Mouse (Mus musculus) midbrain, embryonic 10.5 days (tissue): ENCODE results near the gene Actb. TPM values are rescaled to one million over a fixed set of nuclear protein-coding genes. Genes with fewer than 3 reads are reported as not detected.
A peak's percentile ranks its signal among the peaks of the same experiment; 100 is the strongest.
"Not testable (repeated sequence)": the region's sequence is repeated elsewhere in the genome, so short reads cannot be mapped to it uniquely, and the experiment has no call there.

Experiments
- DNase-seq: peaks from one replicate; pipeline ENCODE4 v3.0.0-alpha.2; 2017; ENCODE audit warnings: low spot score
- H3K27ac ChIP-seq: fragments of 300-500 bp; sonication (generic); replicated peaks from 2 replicates; pipeline ENCODE4 v1.5.1; 2016; ENCODE audit warnings: mild to moderate bottlenecking
- H3K27me3 ChIP-seq: fragments of 300-500 bp; sonication (generic); 2 replicates; pipeline ENCODE4 v1.6.1; 2016; ENCODE audit warnings: low read depth, mild to moderate bottlenecking; ENCODE audit not compliant: poor library complexity, severe bottlenecking
- H3K36me3 ChIP-seq: fragments of 300-500 bp; sonication (generic); 2 replicates; pipeline ENCODE4 v1.6.1; 2016; ENCODE audit warnings: mild to moderate bottlenecking, moderate library complexity
- H3K4me1 ChIP-seq: fragments of 300-500 bp; sonication (generic); 2 replicates; pipeline ENCODE4 v1.6.1; 2016
- H3K4me3 ChIP-seq: fragments of 300-500 bp; sonication (generic); 2 replicates; pipeline ENCODE4 v1.5.1; 2016; ENCODE audit warnings: mild to moderate bottlenecking, moderate library complexity
- H3K9me3 ChIP-seq: fragments of 300-500 bp; sonication (generic); replicated peaks from 2 replicates; pipeline ENCODE4 v1.6.1; 2016; ENCODE audit warnings: mild to moderate bottlenecking
- WGBS: fragments of 180-500 bp; shearing (Covaris S2); methylation state at CpG from one replicate; pipeline ENCODE4 v1.1.7; 2016; 5-methylcytosine and 5-hydroxymethylcytosine counted together
- polyA plus RNA-seq: library from polyadenylated mRNA; unstranded; fragments of >200 nt; fragmentation: Nextera tagmentation; extraction: Ambion mirVana; gene quantifications from 2 replicates; pipeline ENCODE4 v1.2.1, GENCODE M21; 2016

Gene Actb
- polyA plus RNA-seq, 1 experiment from 2014 or later: 12,690 TPM

DNA sequence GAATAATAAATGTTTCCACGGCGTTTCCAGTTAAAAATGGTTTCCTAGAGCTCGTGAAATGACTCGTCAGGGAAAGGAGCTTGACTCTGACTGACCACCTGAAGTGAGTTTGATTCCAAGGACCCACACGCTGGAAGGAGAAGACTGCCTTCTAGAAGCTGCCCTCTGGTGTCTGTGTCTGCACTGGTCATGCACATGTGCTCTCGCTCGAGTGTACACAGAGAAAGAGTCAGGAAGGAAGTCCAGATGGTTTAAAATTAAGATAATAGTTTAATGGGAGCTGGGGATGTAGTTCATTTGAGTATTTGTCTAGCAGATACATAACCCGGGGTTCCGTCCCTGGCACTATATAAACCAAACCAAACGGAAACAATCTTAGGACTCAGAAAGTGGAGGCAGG is 10.4 kb downstream of the Actb start:
- Histone ChIP-seq H3K4me3 (peak overlapping the region; percentile 86; the same call in 1 of the 2 replicates), H3K4me1 (peaks cover 29% of the 10 kb centered on the region), H3K27ac (no peak overlapping the region), H3K27me3 (no peaks in the 10 kb centered on the region), H3K9me3 (no peaks in the 10 kb centered on the region), H3K36me3 (peaks cover 37% of the 10 kb centered on the region)
- WGBS: 88% methylated on average over 10 of the region's 10 CpGs
- DNase-seq: no peak

DNA sequence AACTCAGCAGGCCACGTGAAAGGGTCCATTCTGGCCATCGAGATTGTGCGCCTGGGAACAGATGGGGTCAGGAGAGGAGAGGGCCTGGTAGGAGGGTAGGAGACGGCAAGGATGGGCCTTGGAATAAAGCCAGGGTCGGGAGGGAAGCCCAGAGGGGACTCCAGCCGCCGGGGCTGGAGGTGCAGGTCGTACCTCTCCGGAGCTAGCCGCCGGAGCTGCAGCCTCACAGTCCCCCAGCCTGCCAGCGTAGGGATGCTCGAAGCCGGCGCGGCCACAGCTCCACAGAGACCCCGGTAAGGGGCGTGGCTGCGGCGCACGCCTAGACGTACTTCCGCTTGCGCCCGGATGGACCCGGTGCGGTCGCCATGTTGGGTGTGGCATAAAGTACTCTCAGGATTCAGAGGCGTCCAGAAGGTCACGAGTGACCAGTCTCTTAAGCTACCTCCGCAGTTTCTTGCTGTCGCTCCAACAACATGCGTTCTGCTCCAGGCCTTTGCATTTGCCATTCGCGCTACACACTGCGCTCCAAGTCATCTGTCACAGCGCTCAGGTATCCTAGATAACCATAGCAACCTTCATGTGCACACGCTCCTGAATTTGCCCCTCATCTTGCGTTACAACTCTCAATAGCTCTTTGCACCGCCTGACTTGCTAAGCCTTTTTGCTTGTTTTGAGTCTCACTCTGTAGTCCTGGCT is 11.5 kb downstream of the Actb start, which contains the start of gene Fbxl18:
Fbxl18 (minus strand) TSS at position 504 of the 696 bp plus-strand sequence.
- peaks cover 29% of the 10 kb centered on the region for H3K4me1 ChIP-seq
- H3K36me3 ChIP-seq: peaks cover 29% of the 10 kb centered on the region
- H3K27ac ChIP-seq: peak within 1 kb of the TSS; percentile 92
- H3K27me3 ChIP-seq: no peaks in the 10 kb centered on the region
- WGBS: under 1% methylated on average over 40 of the region's 40 CpGs
- H3K9me3 ChIP-seq: no peaks in the 10 kb centered on the region
- H3K4me3 ChIP-seq: peak within 1 kb of the TSS; percentile 86
- peak; percentile 93 for DNase-seq

GRCm38 (mm10) chr5:142891396-142891795 is 15.2 kb downstream of the Actb start:
- no peak for DNase-seq
- no peaks in the 10 kb centered on the region for H3K9me3 ChIP-seq
- H3K27ac ChIP-seq: no peak overlapping the region
- peaks cover 23% of the 10 kb centered on the region for H3K36me3 ChIP-seq
- H3K4me1 ChIP-seq: peaks cover 29% of the 10 kb centered on the region
- WGBS: 87% methylated on average over 6 of the region's 6 CpGs
- H3K27me3 ChIP-seq: no peaks in the 10 kb centered on the region
- no peak overlapping the region for H3K4me3 ChIP-seq

GRCm38 (mm10) chr5:142887533-142887932 is 19.0 kb downstream of the Actb start:
- not testable (repeated sequence) for H3K4me3 ChIP-seq, H3K27ac ChIP-seq, H3K9me3 ChIP-seq, H3K4me1 ChIP-seq, H3K27me3 ChIP-seq, DNase-seq
- WGBS: 91% methylated on average over 3 of the region's 3 CpGs
- peaks cover 62% of the 10 kb centered on the region for H3K36me3 ChIP-seq

DNA sequence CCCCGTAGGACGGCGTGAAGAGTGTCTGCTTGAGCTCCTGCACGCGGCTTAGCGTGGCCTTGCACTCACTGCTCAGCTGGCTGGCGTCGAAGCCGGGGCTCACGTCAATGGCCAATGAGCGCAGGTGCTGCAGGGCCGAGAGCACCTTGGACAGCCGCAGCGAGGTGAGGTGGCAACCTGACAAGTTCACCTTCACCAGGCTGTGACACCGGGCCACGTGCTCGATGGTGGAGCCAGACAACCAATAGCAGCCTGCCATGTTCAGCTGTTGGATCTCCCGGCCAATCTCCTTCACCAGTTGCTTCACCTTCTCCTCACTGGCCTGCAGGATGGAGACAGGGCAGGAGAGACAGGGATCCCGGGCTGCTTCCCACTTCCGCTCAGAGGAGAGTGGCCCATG is 19.8 kb downstream of the Actb start:
- Histone ChIP-seq H3K9me3 (no peaks in the 10 kb centered on the region), H3K36me3 (peaks cover 69% of the 10 kb centered on the region), H3K4me3 (no peak overlapping the region), H3K27me3 (no peaks in the 10 kb centered on the region), H3K27ac (no peak overlapping the region), H3K4me1 (peaks cover 4% of the 10 kb centered on the region)
- WGBS: 94% methylated on average over 20 of the region's 20 CpGs
- DNase-seq: no peak

DNA sequence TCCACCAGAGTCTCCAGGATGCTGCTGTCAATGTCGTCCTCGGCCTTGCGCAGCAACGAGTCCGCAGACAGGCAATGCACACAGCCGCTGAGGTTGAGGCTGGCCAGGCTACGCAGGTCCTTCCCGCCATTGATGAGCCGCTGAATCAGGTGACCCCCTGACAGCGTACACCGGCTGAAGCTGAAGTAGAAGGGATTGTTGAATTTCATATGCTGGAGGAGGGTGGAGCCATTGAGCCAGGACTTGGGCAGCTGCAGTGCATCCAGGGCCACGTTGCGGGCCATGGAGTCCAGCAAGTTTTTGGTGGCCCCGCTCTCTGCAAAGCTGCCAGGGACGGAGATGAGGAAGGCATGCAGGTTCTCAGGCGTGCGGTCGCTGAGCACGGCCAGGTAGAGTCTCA is 20.4 kb downstream of the Actb start:
- no peak for DNase-seq
- peaks cover 10% of the 10 kb centered on the region for H3K4me1 ChIP-seq
- WGBS: 96% methylated on average over 19 of the region's 19 CpGs
- no peaks in the 10 kb centered on the region for H3K9me3 ChIP-seq
- no peaks in the 10 kb centered on the region for H3K27me3 ChIP-seq
- H3K27ac ChIP-seq: no peak overlapping the region
- H3K36me3 ChIP-seq: peaks cover 71% of the 10 kb centered on the region
- no peak overlapping the region for H3K4me3 ChIP-seq

DNA sequence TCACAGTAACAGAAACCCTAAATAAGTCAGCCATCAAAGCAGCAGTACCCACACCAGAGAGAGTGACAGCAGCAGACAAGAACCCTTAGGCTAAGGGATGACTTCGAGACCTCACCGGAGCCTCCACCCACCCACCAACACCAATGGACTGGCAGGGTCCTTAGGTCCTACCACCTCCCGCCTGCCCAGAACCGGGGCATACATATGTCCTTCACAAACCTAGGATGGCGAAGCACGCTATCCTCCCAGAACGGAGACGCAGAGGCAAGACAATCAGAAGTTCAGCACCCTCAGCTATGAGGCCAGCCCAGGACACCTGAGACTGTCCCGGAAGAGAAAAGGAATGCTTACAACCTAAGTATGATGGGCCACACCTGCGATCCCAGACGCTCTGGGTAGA is 24.1 kb downstream of the Actb start:
- no peaks in the 10 kb centered on the region for H3K27me3 ChIP-seq
- H3K4me1 ChIP-seq: peaks cover 30% of the 10 kb centered on the region
- H3K9me3 ChIP-seq: no peaks in the 10 kb centered on the region
- no peak overlapping the region for H3K4me3 ChIP-seq
- no peak overlapping the region for H3K27ac ChIP-seq
- 94% methylated on average over 11 of the region's 11 CpGs for WGBS
- DNase-seq: no peak
- peaks cover 80% of the 10 kb centered on the region for H3K36me3 ChIP-seq

DNA sequence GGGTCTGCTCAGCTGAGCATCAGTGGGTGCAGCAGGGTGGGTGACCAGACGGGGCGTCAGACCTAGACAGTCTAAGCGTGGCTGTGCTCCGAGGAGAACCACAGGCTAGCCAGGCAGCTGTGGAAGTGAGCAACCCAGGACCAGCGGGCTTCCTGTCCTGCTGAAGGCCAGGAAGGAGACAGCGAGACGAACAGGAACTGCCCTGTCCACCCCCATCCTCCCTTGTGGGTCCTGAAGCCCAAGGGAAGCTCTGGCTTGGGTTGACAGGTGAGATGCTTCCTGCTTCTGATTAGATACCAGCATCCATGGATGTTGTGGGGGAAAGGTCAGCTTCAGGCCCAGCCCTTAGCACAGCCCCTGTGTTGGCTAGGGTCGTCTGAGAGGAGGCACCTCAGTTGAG is 24.6 kb downstream of the Actb start:
- no peak overlapping the region for H3K4me3 ChIP-seq
- 83% methylated on average over 8 of the region's 8 CpGs for WGBS
- H3K27ac ChIP-seq: peak overlapping the region; percentile 76; the same call in 1 of the 2 replicates
- peaks cover 32% of the 10 kb centered on the region for H3K4me1 ChIP-seq
- H3K27me3 ChIP-seq: no peaks in the 10 kb centered on the region
- H3K9me3 ChIP-seq: no peaks in the 10 kb centered on the region
- DNase-seq: no peak
- H3K36me3 ChIP-seq: peaks cover 82% of the 10 kb centered on the region

DNA sequence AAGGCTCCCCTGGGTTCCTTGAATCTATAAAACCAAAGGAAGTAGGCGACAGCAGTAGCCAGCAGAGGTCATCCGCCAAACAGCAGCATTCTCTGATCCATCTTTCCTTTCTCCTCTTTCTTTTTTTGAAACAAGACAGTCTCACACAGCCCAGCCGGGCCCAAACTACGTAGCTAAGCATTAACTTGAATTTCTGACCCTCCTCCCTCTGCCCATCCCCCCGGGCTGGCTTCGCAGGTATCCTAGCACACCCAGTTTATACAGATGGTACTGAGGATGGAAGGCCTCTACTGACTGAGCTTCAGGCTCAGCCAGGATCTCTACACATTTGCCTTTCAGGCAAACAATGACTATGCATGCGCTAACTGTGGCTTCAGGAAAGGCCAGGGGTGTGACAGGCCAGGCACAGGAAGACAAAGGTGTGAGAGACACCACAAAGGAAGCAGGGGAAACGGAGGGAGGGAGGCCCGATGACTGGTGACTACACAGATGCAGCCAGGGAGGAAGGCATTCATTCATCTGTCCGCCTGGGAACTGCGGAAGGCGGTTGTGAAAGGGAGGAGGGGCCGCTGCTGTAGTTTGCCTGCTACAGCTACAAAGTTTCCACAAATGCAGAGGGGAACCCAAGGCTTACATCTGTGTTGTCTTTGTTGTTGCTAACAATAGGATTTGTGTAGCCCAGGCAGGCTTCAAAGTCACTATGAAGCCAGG is 25.6 kb downstream of the Actb start:
- Histone ChIP-seq H3K27me3 (no peaks in the 10 kb centered on the region), H3K9me3 (no peaks in the 10 kb centered on the region), H3K27ac (peak overlapping the region; percentile 76), H3K4me3 (peak overlapping the region; percentile 23; the same call in 1 of the 2 replicates), H3K4me1 (peaks cover 32% of the 10 kb centered on the region), H3K36me3 (peaks cover 82% of the 10 kb centered on the region)
- DNase-seq: peak; percentile 44
- 37% methylated on average over 13 of the region's 13 CpGs for WGBS

- Histone ChIP-seq H3K36me3 (peaks cover 82% of the 10 kb centered on the region), H3K9me3 (no peaks in the 10 kb centered on the region), H3K27me3 (no peaks in the 10 kb centered on the region), H3K4me1 (peaks cover 32% of the 10 kb centered on the region), H3K4me3 (no peak overlapping the region), H3K27ac (peak overlapping the region; percentile 76)
- no peak for DNase-seq
- WGBS: 84% methylated on average over 6 of the region's 6 CpGs
Observed at GRCm38 (mm10) chr5:142880246-142880645, 26.3 kb downstream of the Actb start.

DNA sequence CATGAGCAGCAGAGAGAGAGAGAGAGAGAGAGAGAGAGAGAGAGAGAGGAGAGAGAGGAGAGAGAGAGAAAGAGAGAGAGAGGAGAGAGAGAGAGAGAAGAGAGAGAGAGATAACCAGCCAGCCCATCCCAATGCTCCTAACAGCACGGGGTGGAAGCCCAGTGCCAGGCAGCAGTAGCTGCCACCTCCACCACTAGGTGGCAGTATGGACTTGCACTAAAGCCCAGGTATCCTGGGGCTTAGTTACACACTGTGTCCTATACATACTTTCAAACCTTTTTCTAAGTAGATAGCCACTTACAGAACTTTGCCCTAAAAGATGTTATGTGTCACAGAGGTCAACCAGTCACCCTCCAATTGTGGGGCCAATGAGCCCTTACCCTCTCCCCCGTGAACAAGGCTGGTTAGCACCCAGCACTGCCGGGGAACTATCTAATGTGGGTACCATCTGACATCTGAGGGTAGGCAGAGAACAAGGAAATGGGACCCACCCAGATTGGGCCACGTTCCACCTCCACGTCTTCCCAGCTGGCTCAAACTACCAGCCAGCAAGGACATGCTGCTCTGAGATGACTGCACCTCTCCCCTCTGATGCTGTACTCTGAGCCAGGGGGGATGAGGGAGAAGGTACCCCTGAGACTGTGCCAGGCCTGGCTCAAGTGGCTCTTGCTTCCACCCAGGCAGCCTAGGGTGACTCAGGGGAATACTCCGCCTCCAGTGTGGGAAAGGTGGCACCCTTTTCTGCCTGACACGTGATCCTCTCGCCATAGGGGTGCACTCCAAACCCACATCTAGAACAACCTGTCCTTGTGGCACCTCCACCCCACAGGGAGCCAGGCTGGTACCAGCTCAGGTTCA is 27.0 kb downstream of the Actb start:
- whole genome bisulfite sequencing: 67% methylated on average over 8 of the region's 8 CpGs
- Histone ChIP-seq H3K9me3 (no peaks in the 10 kb centered on the region), H3K27ac (peak overlapping the region; percentile 76; the same call in 1 of the 2 replicates), H3K4me3 (no peak overlapping the region), H3K36me3 (peaks cover 82% of the 10 kb centered on the region), H3K4me1 (peaks cover 32% of the 10 kb centered on the region), H3K27me3 (no peaks in the 10 kb centered on the region)
- peak; percentile 73 for DNase-seq

DNA sequence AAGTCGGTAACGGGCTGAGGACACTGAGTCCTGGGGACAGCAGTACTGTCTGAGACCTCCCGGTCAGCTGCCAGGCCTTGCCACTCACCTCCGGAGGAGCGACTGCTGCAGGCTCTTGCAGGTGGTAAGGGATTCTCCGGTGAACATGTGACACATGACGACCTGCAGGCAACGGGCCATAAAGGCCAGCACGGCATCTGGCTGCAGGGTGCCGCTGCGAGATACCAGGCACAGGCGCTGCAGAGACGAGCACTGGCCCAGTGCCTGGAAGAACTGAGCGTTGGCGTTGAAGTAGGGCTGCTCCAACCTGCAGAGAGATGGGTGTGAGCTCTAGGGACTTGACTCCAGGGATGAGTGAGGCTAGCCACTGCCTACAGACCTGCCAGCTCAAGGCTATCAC is 28.0 kb downstream of the Actb start:
- Histone ChIP-seq H3K36me3 (peaks cover 82% of the 10 kb centered on the region), H3K27me3 (no peaks in the 10 kb centered on the region), H3K9me3 (0 out of 2 replicates have a peak, but pooled peaks cover 3% of the 10 kb centered on the region), H3K4me1 (peaks cover 32% of the 10 kb centered on the region), H3K4me3 (no peak overlapping the region), H3K27ac (no peak overlapping the region)
- 93% methylated on average over 15 of the region's 15 CpGs for WGBS
- DNase-seq: no peak
